Mouse (Mus musculus) MEL (cell line): ENCODE measurements around the gene Ddx52. TPM values are rescaled to one million over a fixed set of nuclear protein-coding genes. Genes with fewer than 3 reads are reported as not detected.

Source experiments
- DNase-seq: peaks from one replicate; pipeline ENCODE4 v3.0.0; 2011; ENCODE audit warnings: low read depth, low spot score
- H3K27ac ChIP-seq: 2 replicates; pipeline ENCODE4 v1.5.1; 2012; ENCODE audit warnings: low read depth, mild to moderate bottlenecking, control low read depth, low read length, moderate library complexity; ENCODE audit not compliant: control insufficient read depth
- H3K27me3 ChIP-seq, 2 experiments: fragments of 150-350 bp in 1 of 2; sonication (generic) in 1 of 2; 2 replicates each; pipeline ENCODE4 v1.6.1; 2012; ENCODE audit warnings: low read length in 2 of 2, mild to moderate bottlenecking in 2 of 2, improper control_type of control experiment in 1 of 2, moderate library complexity in 1 of 2; ENCODE audit not compliant: insufficient read depth in 2 of 2, control insufficient read depth in 1 of 2
- H3K36me3 ChIP-seq, 2 experiments: 2 replicates each; pipeline ENCODE4 v1.6.1; 2012 to 2014; ENCODE audit warnings: low read length in 2 of 2, improper control_type of control experiment in 1 of 2, inconsistent platforms in 1 of 2, mild to moderate bottlenecking in 1 of 2; ENCODE audit not compliant: insufficient read depth in 2 of 2, control insufficient read depth in 1 of 2
- H3K4me1 ChIP-seq, 2 experiments: fragments of 150-350 bp in 1 of 2; sonication (generic) in 1 of 2; 2 replicates each; pipeline ENCODE4 v1.6.1; 2012; ENCODE audit warnings: low read length in 2 of 2, improper control_type of control experiment in 1 of 2, mild to moderate bottlenecking in 1 of 2; ENCODE audit not compliant: insufficient read depth in 2 of 2, control insufficient read depth in 1 of 2
- H3K4me3 ChIP-seq, 2 experiments: fragments of 150-350 bp in 1 of 2; sonication (generic) in 1 of 2; 2 replicates each; pipeline ENCODE4 v1.5.1; 2012; ENCODE audit warnings: low read depth in 2 of 2, low read length in 2 of 2, mild to moderate bottlenecking in 2 of 2, moderate library complexity in 2 of 2, control low read depth in 1 of 2, improper control_type of control experiment in 1 of 2; ENCODE audit not compliant: control insufficient read depth in 1 of 2, insufficient read depth in 1 of 2
- H3K79me2 ChIP-seq: 2 replicates; pipeline ENCODE4 v1.6.1; 2012; ENCODE audit warnings: mild to moderate bottlenecking, low read length, moderate library complexity; ENCODE audit not compliant: control insufficient read depth, poor library complexity, insufficient read depth
- H3K9ac ChIP-seq: 2 replicates; pipeline ENCODE4 v1.6.1; 2012; ENCODE audit warnings: low read depth, mild to moderate bottlenecking, control low read depth, low read length, moderate library complexity; ENCODE audit not compliant: control insufficient read depth, poor library complexity, severe bottlenecking
- H3K9me3 ChIP-seq: fragments of 150-350 bp; sonication (generic); replicated peaks from 2 replicates; pipeline ENCODE4 v1.6.1; 2012; ENCODE audit warnings: mild to moderate bottlenecking, low read length, improper control_type of control experiment, moderate library complexity; ENCODE audit not compliant: insufficient read depth
- BHLHE40 ChIP-seq: IDR thresholded peaks from 2 replicates; pipeline ENCODE4 v1.6.1; 2012; ENCODE audit warnings: low read depth, mild to moderate bottlenecking, inconsistent platforms, low read length, improper control_type of control experiment, borderline replicate concordance
- CHD1 ChIP-seq: IDR thresholded peaks from 2 replicates; pipeline ENCODE4 v1.6.1; 2012; ENCODE audit warnings: low read depth, mild to moderate bottlenecking, inconsistent platforms, low read length, improper control_type of control experiment
- CHD2 ChIP-seq: IDR thresholded peaks from 2 replicates; pipeline ENCODE4 v1.6.1; 2011; ENCODE audit warnings: low read length, improper control_type of control experiment
- CTCF ChIP-seq, 3 experiments: IDR thresholded peaks in 2 of 3; conservative IDR thresholded peaks in 1 of 3; 2 replicates each; pipeline ENCODE4 v1.5.1; 2011 to 2012; ENCODE audit warnings: low read length in 3 of 3, low read depth in 2 of 3, mild to moderate bottlenecking in 2 of 3, improper control_type of control experiment in 1 of 3, inconsistent platforms in 1 of 3, mixed read lengths in 1 of 3, moderate library complexity in 1 of 3; ENCODE audit not compliant: control insufficient read depth in 1 of 3, insufficient read depth in 1 of 3, poor library complexity in 1 of 3, severe bottlenecking in 1 of 3
- ELF1 ChIP-seq: IDR thresholded peaks from 2 replicates; pipeline ENCODE4 v1.6.1; 2014; ENCODE audit warnings: low read depth, mild to moderate bottlenecking, inconsistent platforms, low read length, improper control_type of control experiment, moderate library complexity
- EP300 ChIP-seq, 2 experiments: IDR thresholded peaks; 2 replicates each; pipeline ENCODE4 v1.6.1; 2011; ENCODE audit warnings: improper control_type of control experiment in 2 of 2, low read length in 2 of 2, low read depth in 1 of 2, mild to moderate bottlenecking in 1 of 2
- ETS1 ChIP-seq: IDR thresholded peaks from 2 replicates; pipeline ENCODE4 v1.6.1; 2012; ENCODE audit warnings: low read depth, mild to moderate bottlenecking, inconsistent platforms, low read length, improper control_type of control experiment, moderate library complexity
- GABPA ChIP-seq: IDR thresholded peaks from 2 replicates; pipeline ENCODE4 v1.6.1; 2012; ENCODE audit warnings: low read depth, mild to moderate bottlenecking, inconsistent platforms, low read length, improper control_type of control experiment, moderate library complexity
- HCFC1 ChIP-seq: IDR thresholded peaks from 2 replicates; pipeline ENCODE4 v1.6.1; 2012; ENCODE audit warnings: low read depth, mild to moderate bottlenecking, inconsistent platforms, low read length, improper control_type of control experiment, moderate library complexity
- KAT2A ChIP-seq: conservative IDR thresholded peaks from 2 replicates; pipeline ENCODE4 v1.6.1; 2012; ENCODE audit warnings: low read depth, low read length, improper control_type of control experiment, inconsistent platforms
- MAFK ChIP-seq: IDR thresholded peaks from 2 replicates; pipeline ENCODE4 v1.6.1; 2011; ENCODE audit warnings: low read depth, mild to moderate bottlenecking, low read length, improper control_type of control experiment, borderline replicate concordance
- MEF2A ChIP-seq: IDR thresholded peaks from 2 replicates; pipeline ENCODE4 v1.6.1; 2014; ENCODE audit warnings: low read depth, mild to moderate bottlenecking, inconsistent platforms, low read length, improper control_type of control experiment; ENCODE audit not compliant: poor library complexity, insufficient replicate concordance, severe bottlenecking; ENCODE audit errors: extremely low read depth
- MYB ChIP-seq: IDR thresholded peaks from 2 replicates; pipeline ENCODE4 v1.6.1; 2011; ENCODE audit warnings: mild to moderate bottlenecking, low read depth, low read length, improper control_type of control experiment
- MYC ChIP-seq: IDR thresholded peaks from 2 replicates; pipeline ENCODE4 v1.6.1; 2011; ENCODE audit warnings: low read depth, mild to moderate bottlenecking, low read length, improper control_type of control experiment, moderate library complexity
- NELFE ChIP-seq: IDR thresholded peaks from 2 replicates; pipeline ENCODE4 v1.6.1; 2011; ENCODE audit warnings: low read depth, low read length, improper control_type of control experiment
- NRF1 ChIP-seq: IDR thresholded peaks from 2 replicates; pipeline ENCODE4 v1.6.1; 2014; ENCODE audit warnings: low read depth, mild to moderate bottlenecking, inconsistent platforms, low read length, improper control_type of control experiment, moderate library complexity; ENCODE audit not compliant: poor library complexity, insufficient read depth, severe bottlenecking
- POLR2A ChIP-seq, 2 experiments: IDR thresholded peaks; 2 replicates each; pipeline ENCODE4 v1.6.1; 2011 to 2012; ENCODE audit warnings: low read length in 2 of 2, mild to moderate bottlenecking in 2 of 2, control low read depth in 1 of 2, improper control_type of control experiment in 1 of 2, low read depth in 1 of 2, moderate library complexity in 1 of 2; ENCODE audit not compliant: control insufficient read depth in 1 of 2, insufficient read depth in 1 of 2, poor library complexity in 1 of 2
- POLR2AphosphoS2 ChIP-seq: IDR thresholded peaks from 2 replicates; pipeline ENCODE4 v1.6.1; 2011; ENCODE audit warnings: low read length, improper control_type of control experiment
- POLR2AphosphoS5 ChIP-seq: IDR thresholded peaks from 2 replicates; pipeline ENCODE4 v1.6.1; 2012; ENCODE audit warnings: low read depth, borderline replicate concordance, mild to moderate bottlenecking, inconsistent platforms, low read length, moderate library complexity, mixed read lengths
- RCOR1 ChIP-seq: IDR thresholded peaks from 2 replicates; pipeline ENCODE4 v1.6.1; 2012; ENCODE audit warnings: low read depth, mild to moderate bottlenecking, inconsistent platforms, low read length, improper control_type of control experiment
- SMC3 ChIP-seq: IDR thresholded peaks from 2 replicates; pipeline ENCODE4 v1.6.1; 2011; ENCODE audit warnings: low read depth, low read length, improper control_type of control experiment
- TAL1 ChIP-seq: IDR thresholded peaks from 2 replicates; pipeline ENCODE4 v1.6.1; 2012; ENCODE audit warnings: mild to moderate bottlenecking, inconsistent platforms, low read length, moderate library complexity, mixed read lengths
- TBP ChIP-seq: IDR thresholded peaks from 2 replicates; pipeline ENCODE4 v1.8.0; 2011; ENCODE audit warnings: low read depth, low read length, improper control_type of control experiment
- TCF12 ChIP-seq: IDR thresholded peaks from 2 replicates; pipeline ENCODE4 v1.6.1; 2014; ENCODE audit warnings: low read depth, mild to moderate bottlenecking, inconsistent platforms, low read length, improper control_type of control experiment, moderate library complexity
- UBTF ChIP-seq: IDR thresholded peaks from 2 replicates; pipeline ENCODE4 v1.6.1; 2012; ENCODE audit warnings: low read depth, mild to moderate bottlenecking, inconsistent platforms, low read length, improper control_type of control experiment, moderate library complexity, borderline replicate concordance; ENCODE audit not compliant: insufficient read depth
- USF2 ChIP-seq, 2 experiments: IDR thresholded peaks; 2 replicates each; pipeline ENCODE4 v1.6.1; 2011 to 2012; ENCODE audit warnings: improper control_type of control experiment in 2 of 2, low read length in 2 of 2, borderline replicate concordance in 1 of 2, inconsistent platforms in 1 of 2, low read depth in 1 of 2, mild to moderate bottlenecking in 1 of 2; ENCODE audit not compliant: insufficient read depth in 1 of 2
- ZNF384 ChIP-seq: IDR thresholded peaks from 2 replicates; pipeline ENCODE4 v1.6.1; 2012; ENCODE audit warnings: low read depth, mild to moderate bottlenecking, inconsistent platforms, low read length, improper control_type of control experiment
- polyA plus RNA-seq, 2 experiments: library from polyadenylated mRNA; stranded (reverse) in 1 of 2; unstranded in 1 of 2; fragments of >175 nt in 1 of 2; fragments of >200 nt in 1 of 2; gene quantifications; 2 replicates each; pipeline versions ENCODE4 v1.2.1 to v1.2.4; 2012; ENCODE audit warnings: low replicate concordance in 2 of 2, low read depth in 1 of 2; ENCODE audit not compliant: insufficient read length in 2 of 2, insufficient read depth in 1 of 2, missing spikeins in 1 of 2
- total RNA-seq: library from RNA; depleted of rRNA; stranded (reverse); fragments of 300-350 nt; gene quantifications from 2 replicates; pipeline ENCODE4 v1.2.3, GENCODE M21; 2012

Gene Ddx52
- total and polyA plus RNA-seq, 3 experiments = 48.2 to 58.6 TPM; not detected in 1

DNA sequence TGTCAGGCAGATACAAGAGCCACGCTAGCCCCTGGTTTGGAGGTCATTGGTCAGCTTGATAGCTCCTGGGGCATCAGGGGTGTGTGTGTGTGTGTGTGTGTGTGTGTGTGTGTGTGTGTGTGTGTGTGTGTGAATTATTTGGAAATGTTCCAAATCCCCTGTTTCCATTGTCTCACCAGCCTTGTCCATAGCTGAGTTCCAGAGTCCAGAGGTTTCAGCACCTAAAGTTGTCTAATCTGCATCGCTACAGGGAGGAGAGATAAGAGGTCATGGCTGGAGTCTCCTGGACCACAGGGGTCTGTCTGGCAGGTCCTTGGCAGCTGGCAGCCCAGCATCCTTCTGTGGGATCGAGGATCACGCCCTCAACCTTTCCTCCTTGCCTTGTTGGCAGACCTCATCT, 27.4 kb upstream of the Ddx52 start:
- Histone ChIP-seq H3K36me3 (no peaks in the 10 kb centered on the region), H3K4me1 (no peaks in the 10 kb centered on the region), H3K9ac (no peak overlapping the region), H3K27me3 (peaks cover 40 to 42% of the 10 kb centered on the region in 2 experiments), H3K9me3 (no peaks in the 10 kb centered on the region), H3K27ac (no peak overlapping the region), H3K4me3 (no peak overlapping the region), H3K79me2 (no peaks in the 10 kb centered on the region)
- DNase-seq = no peak
- TF ChIP-seq POLR2A (IDR thresholded peaks at IDR 0.05; ENCODE audit: control insufficient read depth in 1 of 2, insufficient read depth in 1 of 2, low read depth in 1 of 2, low read length in 2 of 2, poor library complexity in 1 of 2) (no peak), RCOR1 (no peak), ELF1 (no peak), MEF2A (no peak), HCFC1 (no peak), ZNF384 (no peak), USF2 (IDR thresholded peaks at IDR 0.05; ENCODE audit: borderline replicate concordance in 1 of 2, insufficient read depth in 1 of 2, low read depth in 1 of 2, low read length in 2 of 2) (no peak), POLR2AphosphoS5 (no peak), ETS1 (no peak), TBP (no peak), CTCF (IDR thresholded peaks at IDR 0.05 in 2 of 3, conservative IDR thresholded peaks at IDR 0.05 in 1 of 3; ENCODE audit: control insufficient read depth in 1 of 3, insufficient read depth in 1 of 3, low read depth in 2 of 3, low read length in 3 of 3, poor library complexity in 1 of 3, severe bottlenecking in 1 of 3) (no peak), NELFE (no peak)

DNA sequence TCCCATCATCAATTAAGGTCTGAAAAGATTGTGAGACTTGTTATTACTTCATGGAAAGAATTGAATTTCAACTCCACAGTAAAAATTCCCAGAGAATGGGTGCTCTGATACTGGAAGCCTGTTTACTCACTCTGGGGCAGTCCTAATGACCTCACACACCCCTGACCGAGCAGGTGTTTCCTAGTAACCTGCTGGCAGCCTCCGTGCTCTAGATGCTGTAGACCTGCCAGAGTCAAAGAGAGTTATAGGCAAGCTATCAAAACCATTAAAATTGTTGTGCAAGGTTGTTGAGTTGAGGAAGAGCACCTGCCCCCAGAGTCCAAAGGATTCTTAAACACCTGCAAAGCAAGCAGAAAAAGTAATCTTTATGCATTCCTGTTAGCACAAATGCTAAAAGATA, 19.3 kb upstream of the Ddx52 start:
- TF ChIP-seq POLR2A (IDR thresholded peaks at IDR 0.05; ENCODE audit: control insufficient read depth in 1 of 2, insufficient read depth in 1 of 2, low read depth in 1 of 2, low read length in 2 of 2, poor library complexity in 1 of 2) (no peak), SMC3 (no peak), BHLHE40 (no peak), TCF12 (no peak), UBTF (no peak), TAL1 (no peak), EP300 (IDR thresholded peaks at IDR 0.05; ENCODE audit: low read depth in 1 of 2, low read length in 2 of 2) (no peak), NRF1 (no peak), ELF1 (no peak), HCFC1 (no peak), MYC (no peak), CHD2 (no peak), MAFK (no peak), GABPA (no peak), POLR2AphosphoS2 (no peak), NELFE (no peak), CHD1 (no peak), USF2 (IDR thresholded peaks at IDR 0.05; ENCODE audit: borderline replicate concordance in 1 of 2, insufficient read depth in 1 of 2, low read depth in 1 of 2, low read length in 2 of 2) (no peak), MYB (no peak), KAT2A (no peak)
- Histone ChIP-seq H3K27me3 (peaks cover 30 to 41% of the 10 kb centered on the region in 2 experiments), H3K9me3 (no peaks in the 10 kb centered on the region), H3K36me3 (no peaks in the 10 kb centered on the region), H3K4me3 (no peak overlapping the region), H3K27ac (no peak overlapping the region), H3K9ac (no peak overlapping the region), H3K79me2 (no peaks in the 10 kb centered on the region), H3K4me1 (no peaks in the 10 kb centered on the region)
- DNase-seq = no peak
